Mouse (Mus musculus) cerebellum, adult 2 months (tissue): ENCODE data around the gene Zfp870.

Source experiments
- CTCF ChIP-seq: fragments of 200-500 bp; IDR thresholded peaks from 2 replicates; pipeline ENCODE4 v1.5.1; 2011; ENCODE audit warnings: low read depth, mild to moderate bottlenecking, control low read depth, low read length, moderate library complexity, borderline replicate concordance; ENCODE audit not compliant: insufficient read depth
- POLR2A ChIP-seq: fragments of 200-500 bp; IDR thresholded peaks from 2 replicates; pipeline ENCODE4 v1.6.1; 2011; ENCODE audit warnings: low read length, control low read depth, borderline replicate concordance; ENCODE audit not compliant: insufficient read depth

- TF ChIP-seq POLR2A (no peak), CTCF (no peak)
Measured at GRCm38 (mm10) chr17:32893901-32894300, 2.5 kb upstream of the Zfp870 start.
